Mouse (Mus musculus) liver, postnatal 0 days (tissue): ENCODE data around the gene Serpina3j.

ENCODE experiments used
- CTCF ChIP-seq: sonication (generic); IDR thresholded peaks from 2 replicates; pipeline ENCODE4 v1.5.1; 2016; ENCODE audit warnings: antibody characterized with exemption, low read depth
- EP300 ChIP-seq: IDR thresholded peaks from 2 replicates; pipeline ENCODE4 v1.6.1; 2016; ENCODE audit warnings: antibody characterized with exemption, low read depth, mild to moderate bottlenecking

DNA sequence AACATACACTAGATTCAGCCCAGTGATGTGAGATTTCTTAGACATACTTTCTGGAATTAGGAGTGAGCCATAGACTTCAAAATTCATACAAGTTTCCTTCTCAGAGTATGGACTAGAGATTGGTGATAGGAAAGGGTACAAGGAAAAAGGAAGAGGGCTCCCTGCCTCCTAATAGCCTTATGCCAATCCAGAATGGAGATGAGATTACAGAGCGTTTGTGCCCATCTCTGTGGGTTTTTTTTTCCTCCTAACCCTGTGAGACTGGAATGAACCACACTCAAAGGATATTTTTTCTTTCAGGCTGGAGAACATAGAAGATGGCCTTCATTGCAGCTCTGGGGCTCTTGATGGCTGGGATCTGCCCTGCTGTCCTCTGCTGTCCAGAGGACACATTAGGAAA is at the start of gene Serpina3j:
- TF ChIP-seq CTCF (no peak), EP300 (no peak)
